Mouse (Mus musculus) right cerebral cortex, postnatal 4 days (tissue): ENCODE measurements around the gene Yipf2.
"Not testable (repeated sequence)": the region's sequence is repeated elsewhere in the genome, so short reads cannot be mapped to it uniquely, and the experiment has no call there.

Source experiments
- DNase-seq: peaks from one replicate; pipeline ENCODE4 v3.0.0-alpha.2; 2022

The Yipf2 gene

DNA sequence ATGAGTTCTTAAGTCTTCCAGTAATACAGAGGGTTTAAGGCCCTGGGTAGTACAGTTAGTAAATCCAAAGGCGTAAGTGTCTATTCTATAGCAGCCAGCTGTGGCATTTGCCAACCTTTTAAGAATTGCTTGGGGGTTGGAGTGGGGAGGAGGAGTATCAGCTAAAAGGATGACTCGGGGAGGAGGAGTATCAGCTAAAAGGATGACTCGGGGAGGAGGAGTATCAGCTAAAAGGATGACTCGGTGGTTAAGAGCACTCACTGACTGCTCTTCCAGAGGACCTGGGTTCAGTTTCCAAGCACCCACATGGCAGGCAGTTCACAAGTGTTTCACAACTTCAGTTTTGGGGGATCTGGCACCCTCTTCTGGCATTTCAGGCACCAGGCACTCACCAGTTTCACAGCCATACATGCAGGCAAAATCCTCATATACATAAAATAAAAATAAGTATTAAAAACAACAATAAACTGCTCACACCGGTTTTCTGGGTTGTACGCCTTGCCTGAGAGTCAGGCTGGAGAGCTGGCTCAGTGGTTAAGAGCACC, 37.4 kb downstream of the Yipf2 start:
- no peak for DNase-seq

DNA sequence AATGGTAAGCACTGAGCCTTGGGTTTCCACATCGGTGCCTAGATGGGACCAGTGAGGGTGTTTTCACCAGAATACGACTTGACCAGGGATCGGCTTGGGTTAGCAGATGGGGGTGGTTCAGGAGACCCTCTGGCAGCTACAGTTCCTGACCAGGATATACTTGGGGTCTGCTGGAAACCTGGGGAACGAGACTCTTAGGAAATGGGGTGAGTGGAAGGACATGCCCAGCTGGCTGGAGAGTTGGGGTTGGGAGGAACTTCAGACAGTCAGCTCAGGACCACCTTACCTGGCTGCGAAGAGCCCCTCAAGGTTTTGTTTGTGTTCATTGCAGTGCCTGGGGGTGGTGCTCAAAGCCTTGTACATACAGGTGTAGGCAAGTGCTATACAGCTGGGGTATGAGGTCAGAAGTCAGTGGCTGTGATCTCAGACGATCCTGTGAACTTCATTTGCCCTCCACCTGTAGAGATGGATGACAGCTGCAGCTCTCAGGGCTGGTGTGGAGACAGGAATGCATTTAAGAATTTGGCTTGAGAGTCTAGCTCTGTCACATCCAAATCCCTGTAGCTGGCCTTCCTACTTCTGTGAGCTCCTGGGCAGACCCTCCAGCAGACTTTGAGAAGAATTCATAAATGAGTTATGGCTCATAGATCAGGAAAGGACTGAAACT, 38.9 kb downstream of the Yipf2 start:
- no peak for DNase-seq

DNA sequence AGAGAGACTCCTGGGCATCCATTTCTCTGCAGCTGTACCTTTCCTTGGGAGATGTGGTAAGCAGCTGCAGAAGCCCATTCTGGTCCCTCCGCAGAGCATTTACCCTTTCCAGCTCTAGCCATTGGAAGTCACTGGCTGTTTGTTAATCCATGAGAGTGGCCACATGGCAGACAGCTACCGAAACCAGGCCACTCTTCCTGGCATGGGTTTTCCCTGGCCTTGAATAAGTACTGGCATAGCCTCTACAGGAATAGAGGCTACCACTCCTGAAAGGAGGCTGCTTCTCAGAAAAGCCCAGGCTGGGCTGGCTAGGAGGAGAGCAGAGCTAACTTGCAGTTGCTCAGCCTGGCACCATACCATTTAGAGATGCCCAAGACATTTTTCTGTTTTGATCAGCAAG, 41.6 kb downstream of the Yipf2 start:
- DNase-seq: no peak

DNA sequence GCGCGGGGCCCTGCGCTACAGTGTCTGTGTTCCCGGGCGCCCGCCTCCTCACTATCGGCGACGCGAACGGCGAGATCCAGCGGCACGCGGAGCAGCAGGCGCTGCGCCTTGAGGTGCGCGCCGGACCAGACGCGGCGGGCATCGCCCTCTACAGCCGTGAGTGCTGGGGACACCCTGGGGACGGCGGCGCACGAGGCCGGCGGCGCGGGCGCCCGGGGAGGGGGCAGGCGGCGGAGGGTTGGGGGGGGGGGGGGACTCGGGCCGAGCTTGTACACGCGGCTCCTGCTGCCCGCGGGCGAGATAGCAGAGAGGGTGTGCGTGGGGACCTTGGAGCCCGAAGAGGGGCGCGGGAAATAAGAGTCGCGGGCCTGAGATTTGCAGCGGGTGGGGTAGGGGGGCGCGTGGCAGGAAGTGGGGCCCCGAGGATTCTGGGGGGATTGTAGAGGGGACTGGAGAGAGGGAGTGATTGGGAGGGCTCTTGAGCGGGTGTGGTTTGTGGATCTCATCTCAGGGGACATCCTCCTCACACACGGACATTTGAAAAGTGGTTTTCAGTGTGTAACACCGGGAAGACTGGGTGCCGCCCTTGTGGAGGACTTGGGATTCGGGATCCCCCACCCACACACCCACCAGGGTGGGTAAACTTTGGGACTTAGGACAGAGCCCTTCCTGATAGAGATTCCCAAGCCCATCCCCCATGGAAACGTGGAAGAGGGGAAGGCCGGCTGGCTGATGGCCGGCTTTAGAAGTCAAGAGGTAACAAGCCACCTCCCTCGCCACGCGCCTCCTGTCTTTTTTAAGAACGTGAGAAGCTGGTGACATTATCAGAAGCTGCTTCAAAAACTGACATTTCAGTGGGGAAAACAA, 45.3 kb downstream of the Yipf2 start:
- DNase-seq: peak; percentile 59

DNA sequence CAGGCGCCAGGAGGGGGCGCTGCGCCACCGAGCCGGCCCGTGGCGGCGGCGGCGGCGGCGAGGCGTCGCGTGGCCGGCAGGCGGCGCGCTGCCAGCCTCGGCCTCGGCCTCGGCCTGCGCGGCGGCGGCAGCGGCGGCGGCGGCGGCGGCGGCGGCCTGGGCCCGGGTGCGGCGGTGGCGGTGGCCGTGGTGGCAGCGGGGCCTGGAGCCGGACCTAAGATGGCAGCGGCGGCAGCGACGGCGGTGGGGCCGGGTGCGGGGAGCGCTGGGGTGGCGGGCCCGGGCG, 45.9 kb downstream of the Yipf2 start, which contains the start of gene Carm1:
TSS of gene Carm1 (plus strand) at position 106 of the 286 bp plus-strand sequence.
- DNase-seq: no peak

DNA sequence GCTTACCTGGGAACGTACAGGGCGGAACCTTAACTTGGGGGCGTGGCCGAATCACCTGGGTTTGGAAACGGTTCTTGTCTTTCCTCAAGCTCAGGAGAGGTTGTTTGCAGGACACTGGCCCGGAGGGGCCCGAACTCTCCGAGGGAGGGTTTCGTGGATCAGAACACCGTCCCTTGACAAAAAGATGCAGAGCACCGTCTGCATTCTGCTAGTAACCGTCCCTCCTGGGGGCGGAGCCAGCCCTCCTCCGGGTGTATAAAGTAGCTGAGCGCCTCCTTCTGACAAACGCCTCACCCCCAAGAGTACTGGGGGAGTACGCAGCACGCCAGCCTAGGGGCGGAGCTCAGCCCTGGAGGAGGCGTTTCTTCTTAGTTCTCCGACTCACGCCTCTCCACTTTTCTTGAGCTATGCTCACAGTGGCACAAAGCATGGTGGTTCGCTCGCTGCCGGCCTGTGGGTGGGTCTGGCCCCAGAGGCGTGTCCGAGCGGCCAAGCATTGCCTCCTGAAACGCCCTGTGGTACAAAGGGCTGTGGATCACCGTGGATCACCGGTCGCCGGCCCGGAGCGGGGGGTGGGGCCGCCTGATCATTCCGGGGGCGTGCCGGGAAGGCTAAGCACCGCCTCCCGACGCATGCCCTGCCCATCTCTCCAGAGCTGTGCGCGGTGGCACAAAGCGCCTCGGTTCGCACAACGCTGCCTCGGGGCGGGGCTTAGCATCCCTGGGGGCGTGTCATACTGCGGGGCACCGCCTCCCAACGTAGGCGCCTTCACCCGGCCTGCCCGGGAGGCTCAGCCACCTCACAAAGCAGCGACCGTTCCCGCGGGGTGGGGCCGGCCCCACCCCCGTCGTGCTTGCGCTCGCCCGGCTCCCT, 46.5 kb downstream of the Yipf2 start:
- peak; percentile 99 for DNase-seq

DNA sequence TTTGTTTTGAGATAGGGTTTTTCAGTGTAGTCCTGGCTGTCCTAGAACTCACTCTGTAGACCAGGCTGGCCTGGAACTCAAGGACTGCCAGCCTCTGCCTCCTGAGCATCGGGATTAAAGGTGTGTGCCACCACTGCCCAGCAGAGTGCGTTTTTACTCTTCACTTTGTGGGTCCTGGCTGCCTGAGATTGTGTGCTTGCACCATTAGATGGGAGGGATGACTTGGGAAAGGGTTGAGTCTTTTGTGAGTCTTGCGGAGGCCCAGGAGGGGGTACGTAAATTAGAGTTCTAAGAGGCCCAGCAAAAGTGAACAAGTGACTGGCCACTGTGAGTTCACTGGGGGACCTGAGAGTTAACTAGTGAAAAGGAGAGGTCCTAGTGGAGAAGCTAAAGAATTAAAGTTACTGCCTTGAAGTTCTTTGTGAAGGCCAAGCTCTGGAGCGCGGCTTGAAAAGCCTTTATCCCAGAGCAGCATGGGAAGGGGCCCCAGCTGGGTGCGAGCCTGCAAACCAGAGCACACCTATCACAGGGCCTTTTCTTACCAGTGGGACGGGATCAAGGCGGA, 47.2 kb downstream of the Yipf2 start:
- DNase-seq: no peak

DNA sequence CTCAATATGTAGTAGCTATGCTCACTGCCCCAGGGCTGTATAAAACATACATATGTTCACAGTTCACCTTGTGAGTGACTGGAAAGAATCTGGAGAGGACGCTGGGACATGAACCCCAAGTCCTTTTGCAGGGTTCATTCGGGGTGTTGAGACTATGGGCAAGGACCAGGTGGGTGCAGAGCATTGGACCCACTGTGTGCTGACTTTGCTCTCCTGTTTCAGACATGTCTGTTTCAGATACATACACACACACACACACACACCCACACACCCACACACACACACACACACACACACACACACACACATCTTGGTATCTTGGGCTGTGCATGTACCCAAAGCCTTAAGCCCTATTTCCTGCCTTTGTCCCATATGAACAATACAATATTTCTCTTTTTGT, 50.6 kb downstream of the Yipf2 start:
- DNase-seq: not testable (repeated sequence)

DNA sequence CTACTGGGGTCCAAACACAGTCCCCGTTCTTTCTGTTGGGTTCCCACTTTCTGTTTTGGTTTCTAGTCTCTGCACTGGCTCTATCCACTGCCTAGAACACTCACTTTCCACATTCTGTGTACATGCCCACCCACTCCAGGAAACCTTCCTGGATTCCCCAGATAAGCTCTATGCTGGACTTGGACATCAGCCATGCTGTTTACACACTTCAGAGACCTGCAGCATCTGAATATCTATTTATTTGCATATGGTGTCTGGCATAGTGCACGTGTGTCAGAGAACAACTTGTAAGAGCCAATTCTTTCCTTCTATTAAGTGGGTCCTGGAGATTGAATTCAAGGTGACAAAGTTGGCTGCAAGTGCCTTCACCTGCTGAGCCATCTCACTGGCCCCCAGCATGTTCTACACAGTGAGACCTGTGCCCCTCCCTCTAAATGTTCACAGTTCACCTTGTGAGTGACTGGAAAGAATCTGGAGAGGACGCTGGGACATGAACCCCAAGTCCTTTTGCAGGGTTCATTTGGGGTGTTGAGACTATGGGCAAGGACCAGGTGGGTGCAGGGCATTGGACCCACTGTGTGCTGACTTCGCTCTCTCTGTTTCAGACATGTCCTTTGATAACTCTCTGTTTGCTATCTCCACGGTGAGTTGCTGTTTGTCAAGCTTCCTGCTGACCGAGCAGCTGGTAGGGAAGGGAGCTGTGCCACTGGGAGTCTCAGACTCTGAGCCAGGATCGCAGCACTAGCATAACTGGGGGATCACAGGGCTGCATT, 52.5 kb downstream of the Yipf2 start:
- no peak for DNase-seq
